Mouse (Mus musculus): ENCODE results near the gene Iffo2.
A peak's percentile ranks its signal among the peaks of the same experiment; 100 is the strongest.

The Iffo2 gene

GRCm38 (mm10) chr4:139583629-139584245 lies 53.4 kb downstream of the Iffo2 start:
- no peak for DNase-seq

- DNase-seq: no peak
Observed at GRCm38 (mm10) chr4:139584704-139585103, 54.4 kb downstream of the Iffo2 start.

GRCm38 (mm10) chr4:139585713-139586112 lies 55.4 kb downstream of the Iffo2 start:
- DNase-seq: no peak

- DNase-seq: peak; percentile 47
Observed at GRCm38 (mm10) chr4:139587370-139587769, 57.0 kb downstream of the Iffo2 start.

- no peak for DNase-seq
Observed at GRCm38 (mm10) chr4:139587773-139588172, 57.4 kb downstream of the Iffo2 start.

GRCm38 (mm10) chr4:139589351-139590027 lies 59.1 kb downstream of the Iffo2 start:
- DNase-seq: no peak

GRCm38 (mm10) chr4:139590446-139590845 lies 60.1 kb downstream of the Iffo2 start:
- no peak for DNase-seq

- DNase-seq: no peak
Observed at GRCm38 (mm10) chr4:139592895-139593294, 62.5 kb downstream of the Iffo2 start.

- no peak for DNase-seq
Observed at GRCm38 (mm10) chr4:139593383-139593782, 63.0 kb downstream of the Iffo2 start.

- no peak for DNase-seq
Observed at GRCm38 (mm10) chr4:139594062-139594461, 63.7 kb downstream of the Iffo2 start.

- no peak for DNase-seq
Observed at GRCm38 (mm10) chr4:139596715-139597114, 66.4 kb downstream of the Iffo2 start.

GRCm38 (mm10) chr4:139597286-139598284 lies 67.2 kb downstream of the Iffo2 start:
- no peak for DNase-seq

- DNase-seq: no peak
Observed at GRCm38 (mm10) chr4:139598356-139598755, 68.0 kb downstream of the Iffo2 start.

GRCm38 (mm10) chr4:139598950-139599518 lies 68.7 kb downstream of the Iffo2 start:
- DNase-seq: peak; percentile 94

GRCm38 (mm10) chr4:139601519-139602356 lies 71.4 kb downstream of the Iffo2 start:
- no peak for DNase-seq

GRCm38 (mm10) chr4:139602357-139603244 lies 72.3 kb downstream of the Iffo2 start, which contains the start of gene Gm21969:
Gene Gm21969, plus strand, starts transcription at chr4:139603186.
- DNase-seq: peak; percentile 75

GRCm38 (mm10) chr4:139605216-139605615 lies 74.9 kb downstream of the Iffo2 start:
- DNase-seq: no peak

GRCm38 (mm10) chr4:139606732-139607131 lies 76.4 kb downstream of the Iffo2 start:
- DNase-seq: no peak

GRCm38 (mm10) chr4:139608975-139609374 lies 78.6 kb downstream of the Iffo2 start:
- no peak for DNase-seq

GRCm38 (mm10) chr4:139610954-139611353 lies 80.6 kb downstream of the Iffo2 start:
- DNase-seq: no peak

- DNase-seq: peak; percentile 91
Observed at GRCm38 (mm10) chr4:139611542-139611953, 81.2 kb downstream of the Iffo2 start.
